Mouse (Mus musculus) lung, adult 2 months (tissue): ENCODE measurements around the gene Chrm2. TPM values are rescaled to one million over a fixed set of nuclear protein-coding genes. Genes with fewer than 3 reads are reported as not detected.
A peak's percentile ranks its signal among the peaks of the same experiment; 100 is the strongest.

Source experiments
- DNase-seq: peaks from one replicate; pipeline ENCODE4 v3.0.0; 2022
- H3K4me1 ChIP-seq: fragments of 200-500 bp; 2 replicates; pipeline ENCODE4 v1.6.1; 2011; ENCODE audit warnings: low read length; ENCODE audit not compliant: control insufficient read depth, insufficient read depth
- H3K4me3 ChIP-seq: fragments of 200-500 bp; replicated peaks from 2 replicates; pipeline ENCODE3; 2011; ENCODE audit warnings: low read depth, mild to moderate bottlenecking, control low read depth, low read length; ENCODE audit errors: extremely low read depth
- CTCF ChIP-seq: fragments of 200-500 bp; IDR thresholded peaks from 2 replicates; pipeline ENCODE4 v1.5.1; 2011; ENCODE audit warnings: mild to moderate bottlenecking, low read length, control low read depth; ENCODE audit not compliant: insufficient read depth
- POLR2A ChIP-seq: fragments of 200-500 bp; IDR thresholded peaks from 2 replicates; pipeline ENCODE4 v1.6.1; 2011; ENCODE audit warnings: low read depth, mild to moderate bottlenecking, control low read depth, low read length, borderline replicate concordance; ENCODE audit errors: extremely low read depth
- WGBS: fragments of 180-500 bp; shearing (Covaris S2); methylation state at CpG from one replicate; pipeline ENCODE4 v1.1.7; 2018; 5-methylcytosine and 5-hydroxymethylcytosine counted together
- polyA plus RNA-seq: library from polyadenylated mRNA; depleted of rRNA; stranded (reverse); fragments of >200 nt; gene quantifications from 2 replicates; pipeline ENCODE4 v1.2.3, GENCODE M21; 2012; rRNA removed

Gene Chrm2
- 2.6 and 4.4 TPM in 2 replicates for polyA plus RNA-seq

DNA sequence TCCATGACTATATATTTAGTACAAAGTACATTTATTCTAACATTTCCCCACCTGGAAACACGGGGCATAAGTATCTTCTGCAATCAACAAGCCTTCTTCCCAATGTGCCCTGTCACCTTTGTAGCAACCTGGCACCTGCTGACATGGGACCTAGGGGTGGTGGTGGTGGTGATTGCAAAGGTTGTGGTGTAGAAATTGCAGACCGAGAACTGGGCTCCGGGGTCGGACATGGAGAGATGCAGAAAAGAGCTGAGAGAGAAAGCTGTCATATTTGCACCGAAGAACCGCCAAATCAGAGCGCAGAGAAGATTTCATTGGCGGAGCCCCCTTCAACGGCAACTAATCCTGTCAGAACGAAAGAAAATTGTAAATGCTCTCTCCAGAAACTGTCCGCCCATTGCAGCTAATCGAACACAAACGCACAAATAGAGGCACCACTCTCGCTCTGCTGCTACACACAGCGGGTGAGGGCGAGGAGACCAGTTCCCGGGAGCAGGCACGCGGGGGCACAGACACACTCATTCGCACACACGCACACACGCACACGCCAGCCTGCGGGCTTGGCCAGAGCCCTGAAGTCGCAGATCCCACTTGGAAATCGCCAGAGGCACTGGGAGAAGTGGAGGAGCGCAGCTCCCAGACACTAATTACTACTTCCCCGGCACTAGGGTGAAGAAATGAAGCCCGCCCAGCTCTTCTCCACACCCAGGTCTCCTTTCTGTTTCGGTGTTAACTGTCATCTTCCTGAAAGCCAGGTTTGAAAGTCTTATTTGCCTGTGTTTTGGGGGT, at the start of gene Chrm2:
Gene Chrm2 (plus strand): TSS at position 473 of the 789 bp plus-strand sequence.
- peak; percentile 31; the same call in 1 of the 2 replicates for TF ChIP-seq POLR2A
- no peak for TF ChIP-seq CTCF
- Histone ChIP-seq H3K4me3 (peak within 1 kb of the TSS; percentile 65), H3K4me1 (peaks cover 4% of the 10 kb centered on the region)
- DNase-seq = peak; percentile 12
- WGBS = 2% methylated on average over 30 of the region's 30 CpGs

DNA sequence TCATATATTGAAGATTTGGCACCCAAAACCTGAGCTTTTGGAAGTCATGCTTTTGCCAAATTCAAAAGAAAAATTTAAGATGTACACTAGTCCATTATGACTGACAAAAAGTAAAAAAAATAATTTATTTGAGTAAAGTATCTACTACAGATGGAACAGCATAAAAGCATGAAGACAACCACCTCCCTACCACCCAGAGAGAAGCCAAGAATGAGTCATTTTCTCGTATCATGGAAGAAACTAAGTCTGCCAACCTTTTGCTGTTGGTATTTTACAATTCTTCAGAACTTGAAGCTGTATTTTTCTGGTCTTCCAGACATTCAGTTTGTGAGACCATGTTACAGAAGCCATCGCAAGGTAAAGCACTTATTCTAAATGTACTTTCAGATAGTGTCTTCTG, 13.9 kb upstream of the Chrm2 start:
- WGBS = 73% methylated on average over 2 of the region's 2 CpGs
- no peaks in the 10 kb centered on the region for H3K4me1 ChIP-seq
- no peak overlapping the region for H3K4me3 ChIP-seq
- TF ChIP-seq CTCF (no peak), POLR2A (no peak)
- DNase-seq = no peak

- 53% methylated on average over 4 of the region's 4 CpGs for WGBS
- TF ChIP-seq CTCF (no peak), POLR2A (no peak)
- Histone ChIP-seq H3K4me1 (no peaks in the 10 kb centered on the region), H3K4me3 (no peak overlapping the region)
- no peak for DNase-seq
Measured at GRCm38 (mm10) chr6:36377936-36378335, 9.9 kb upstream of the Chrm2 start.

DNA sequence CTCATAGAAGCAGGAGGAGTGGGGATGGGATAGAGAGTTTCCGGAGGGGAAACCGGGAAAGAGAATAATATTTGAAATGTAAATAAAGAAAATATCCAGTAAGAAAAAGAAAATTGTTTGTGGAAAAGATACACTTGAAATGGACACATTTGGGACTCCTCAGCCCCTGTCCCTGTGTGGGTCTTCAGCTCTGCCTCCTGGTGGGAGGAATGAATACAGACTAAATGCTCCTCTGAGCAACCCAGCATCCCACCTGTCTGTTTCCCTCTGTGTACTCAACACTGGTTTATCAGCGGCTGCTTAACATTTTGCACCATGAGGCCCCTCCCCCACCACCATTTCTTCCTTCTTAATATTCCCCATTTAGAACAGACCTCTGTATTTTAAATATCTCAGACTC, 3.8 kb upstream of the Chrm2 start:
- WGBS = 46% methylated on average over 3 of the region's 3 CpGs
- 0 out of 2 replicates have a peak, but pooled peaks have one; percentile 0 for TF ChIP-seq CTCF
- no peak for TF ChIP-seq POLR2A

GRCm38 (mm10) chr6:36388401-36389259, 746 bp downstream of the Chrm2 start:
- 2% methylated on average over 36 of the region's 36 CpGs for WGBS
- peak; percentile 11 for DNase-seq
- no peak for TF ChIP-seq POLR2A
- no peak for TF ChIP-seq CTCF
- H3K4me3 ChIP-seq = peak overlapping the region; percentile 65
- peaks cover 4% of the 10 kb centered on the region for H3K4me1 ChIP-seq

More for the DNA sequence above, 3.8 kb upstream of the Chrm2 start:
- H3K4me1 ChIP-seq = no peaks in the 10 kb centered on the region
- no peak overlapping the region for H3K4me3 ChIP-seq
- DNase-seq = no peak

DNA sequence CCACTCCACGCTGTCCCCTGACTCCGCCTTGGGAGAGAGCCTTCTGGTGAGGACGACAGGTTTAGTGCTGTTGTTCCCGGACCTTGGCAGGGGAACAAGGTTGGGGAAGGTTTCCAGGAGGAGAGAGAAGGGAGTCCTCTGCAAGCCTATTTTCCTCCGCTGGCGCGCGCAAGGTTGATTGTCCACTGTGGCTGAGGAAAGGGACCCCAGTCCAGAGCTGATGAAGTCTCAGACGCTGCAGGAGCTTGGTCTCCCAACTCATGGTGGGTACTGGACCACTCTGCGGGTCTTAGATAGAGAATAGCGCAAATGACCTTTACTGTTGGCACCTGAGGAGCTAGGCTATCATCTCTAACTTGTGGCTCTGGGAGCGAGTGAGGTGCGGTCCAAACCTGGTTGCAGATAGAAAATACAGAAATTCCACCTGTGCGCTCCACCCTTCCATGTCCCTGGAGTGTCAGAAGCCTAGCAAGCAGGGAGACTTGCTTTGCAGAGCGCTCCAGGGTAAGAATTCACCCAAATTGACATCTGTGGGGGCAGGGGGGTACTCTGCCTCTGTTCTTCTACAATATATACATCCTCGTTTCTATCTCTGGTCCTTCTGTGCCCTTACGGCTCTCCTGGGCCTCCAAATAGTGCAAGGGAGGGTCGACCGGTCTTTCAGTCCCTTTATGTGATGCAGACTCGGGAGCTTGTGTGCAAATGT, 1.5 kb downstream of the Chrm2 start:
- WGBS = 23% methylated on average over 20 of the region's 20 CpGs

DNA sequence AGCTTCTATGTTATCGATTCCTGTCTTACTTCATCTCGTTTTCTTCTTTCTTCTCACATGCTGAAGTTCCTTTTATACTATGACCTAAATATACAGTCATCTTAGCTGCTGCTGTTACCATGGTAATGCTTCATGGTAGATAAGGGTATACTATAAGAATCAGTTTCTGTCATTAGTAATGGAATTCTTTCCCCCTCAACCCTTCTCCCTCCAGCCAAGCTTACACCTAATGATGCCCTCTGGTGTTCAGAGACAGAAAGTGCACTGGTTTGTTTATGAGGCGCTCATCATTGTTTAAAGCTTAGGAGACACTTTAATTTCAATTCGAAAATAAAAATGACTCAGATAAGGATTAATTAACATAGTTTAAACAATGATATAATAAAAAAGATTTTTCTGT, 5.8 kb downstream of the Chrm2 start:
- WGBS = 53% methylated on average over 4 of the region's 4 CpGs
- TF ChIP-seq POLR2A (no peak), CTCF (no peak)
- peaks cover 10% of the 10 kb centered on the region for H3K4me1 ChIP-seq
- no peak for DNase-seq
- no peak overlapping the region for H3K4me3 ChIP-seq

More for the DNA sequence above, 1.5 kb downstream of the Chrm2 start:
- Histone ChIP-seq H3K4me3 (peak overlapping the region; percentile 65), H3K4me1 (peaks cover 4% of the 10 kb centered on the region)
- no peak for TF ChIP-seq POLR2A
- no peak for TF ChIP-seq CTCF
- DNase-seq = peak; percentile 5

GRCm38 (mm10) chr6:36405139-36405538, 17.3 kb downstream of the Chrm2 start:
- Histone ChIP-seq H3K4me3 (no peak overlapping the region), H3K4me1 (peaks cover 3% of the 10 kb centered on the region)
- WGBS = 14% methylated on average over 5 of the region's 5 CpGs
- DNase-seq = no peak
- TF ChIP-seq CTCF (no peak), POLR2A (no peak)

DNA sequence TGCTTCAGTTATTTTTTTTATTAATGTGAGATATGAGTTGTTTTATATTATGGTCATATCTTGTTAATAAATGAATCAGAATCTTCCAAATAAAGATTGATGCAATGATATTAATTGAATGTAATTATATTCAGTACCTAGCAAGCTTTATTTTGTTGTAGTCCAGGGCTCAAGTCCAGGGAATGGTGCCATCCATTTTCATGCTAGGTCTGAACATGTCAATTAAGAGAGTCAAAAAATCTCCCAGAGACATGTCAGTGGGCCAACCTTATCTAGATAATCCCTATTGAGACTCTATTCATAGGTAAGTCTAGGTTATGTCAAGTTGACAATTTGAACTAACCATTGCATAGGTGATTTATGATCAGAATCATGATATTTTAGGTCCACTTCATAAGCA, 21.1 kb downstream of the Chrm2 start:
- TF ChIP-seq CTCF = no peak
- TF ChIP-seq POLR2A = no peak
- DNase-seq = no peak

More for the DNA sequence above, 21.1 kb downstream of the Chrm2 start:
- Histone ChIP-seq H3K4me3 (no peak overlapping the region), H3K4me1 (peaks cover 3% of the 10 kb centered on the region)
